Mouse (Mus musculus): ENCODE data around the gene Mt3. TPM values are rescaled to one million over a fixed set of nuclear protein-coding genes. Genes with fewer than 3 reads are reported as not detected.

Mt3 gene
- polyA plus RNA-seq (2016; fragmentation: Nextera tagmentation; extraction: Ambion mirVana): 0.42 and 0.45 TPM in 2 replicates

- peak; percentile 50; the same call in 1 of the 2 replicates for ATAC-seq
- H3K36me3 ChIP-seq: no peaks in the 10 kb centered on the region
- H3K27ac ChIP-seq: peak within 1 kb of the TSS; percentile 84
- H3K9ac ChIP-seq: peak within 1 kb of the TSS; percentile 37
- H3K4me1 ChIP-seq: peaks cover 48% of the 10 kb centered on the region
- peak within 1 kb of the TSS; percentile 22 for H3K4me3 ChIP-seq
- no peaks in the 10 kb centered on the region for H3K9me3 ChIP-seq (replicated peaks)
- WGBS (ENCODE audit: insufficient replicate concordance): 2% methylated on average over 29 of the region's 29 CpGs
- H3K27me3 ChIP-seq (replicated peaks): peaks cover 49% of the 10 kb centered on the region
- peak within 1 kb of the TSS; percentile 62 for H3K4me2 ChIP-seq
Measured at GRCm38 (mm10) chr8:94152513-94153300, at the start of gene Mt3. Gene Mt3, plus strand, starts transcription at chr8:94152607.

- Histone ChIP-seq H3K4me2 (no peak overlapping the region), H3K36me3 (no peaks in the 10 kb centered on the region), H3K27ac (no peak overlapping the region), H3K4me3 (no peak overlapping the region), H3K9ac (no peak overlapping the region), H3K27me3 (replicated peaks) (peaks cover 42% of the 10 kb centered on the region), H3K9me3 (replicated peaks) (no peaks in the 10 kb centered on the region), H3K4me1 (peaks cover 28% of the 10 kb centered on the region)
- ATAC-seq: no peak; the same call in 1 of the 2 replicates
- 48% methylated on average over 5 of the region's 5 CpGs for WGBS (ENCODE audit: insufficient replicate concordance)
Measured at GRCm38 (mm10) chr8:94104146-94104545, 48.3 kb upstream of the Mt3 start.

- H3K4me2 ChIP-seq: no peak overlapping the region
- no peak for ATAC-seq
- H3K27me3 ChIP-seq (replicated peaks): peaks cover 10% of the 10 kb centered on the region
- H3K4me1 ChIP-seq: peaks cover 62% of the 10 kb centered on the region
- H3K27ac ChIP-seq: peak overlapping the region; percentile 50
- H3K9me3 ChIP-seq (replicated peaks): no peaks in the 10 kb centered on the region
- no peaks in the 10 kb centered on the region for H3K36me3 ChIP-seq
- 55% methylated on average over 3 of the region's 3 CpGs for WGBS (ENCODE audit: insufficient replicate concordance)
- no peak overlapping the region for H3K4me3 ChIP-seq
- no peak overlapping the region for H3K9ac ChIP-seq
Measured at GRCm38 (mm10) chr8:94107871-94108270, 44.5 kb upstream of the Mt3 start.

- ATAC-seq: peak; percentile 97
- peak overlapping the region; percentile 29; the same call in 1 of the 2 replicates for H3K9ac ChIP-seq
- H3K4me3 ChIP-seq: no peak overlapping the region
- H3K36me3 ChIP-seq: no peaks in the 10 kb centered on the region
- peak overlapping the region; percentile 91 for H3K27ac ChIP-seq
- WGBS (ENCODE audit: insufficient replicate concordance): 25% methylated on average over 6 of the region's 6 CpGs
- no peaks in the 10 kb centered on the region; the same call in 1 of the 2 replicates for H3K27me3 ChIP-seq (replicated peaks)
- H3K4me1 ChIP-seq: peaks cover 72% of the 10 kb centered on the region
- no peaks in the 10 kb centered on the region for H3K9me3 ChIP-seq (replicated peaks)
- peak overlapping the region; percentile 36 for H3K4me2 ChIP-seq
Measured at GRCm38 (mm10) chr8:94109396-94109795, 43.0 kb upstream of the Mt3 start.

GRCm38 (mm10) chr8:94109835-94110234, 42.6 kb upstream of the Mt3 start:
- Histone ChIP-seq H3K27ac (peak overlapping the region; percentile 91), H3K9ac (peak overlapping the region; percentile 29; the same call in 1 of the 2 replicates)
- peak; percentile 31; the same call in 1 of the 2 replicates for ATAC-seq

GRCm38 (mm10) chr8:94110526-94111177, 41.8 kb upstream of the Mt3 start:
- H3K27ac ChIP-seq: peak overlapping the region; percentile 91
- no peak overlapping the region for H3K4me3 ChIP-seq
- no peak overlapping the region for H3K9ac ChIP-seq
- peak overlapping the region; percentile 19; the same call in 1 of the 2 replicates for H3K4me2 ChIP-seq
- H3K36me3 ChIP-seq: no peaks in the 10 kb centered on the region
- H3K4me1 ChIP-seq: peaks cover 72% of the 10 kb centered on the region
- WGBS (ENCODE audit: insufficient replicate concordance): 54% methylated on average over 6 of the region's 6 CpGs
- H3K9me3 ChIP-seq (replicated peaks): no peaks in the 10 kb centered on the region
- peak; percentile 29; the same call in 1 of the 2 replicates for ATAC-seq
- H3K27me3 ChIP-seq (replicated peaks): no peaks in the 10 kb centered on the region

More at GRCm38 (mm10) chr8:94109835-94110234, 42.6 kb upstream of the Mt3 start:
- Histone ChIP-seq H3K4me1 (peaks cover 72% of the 10 kb centered on the region), H3K36me3 (no peaks in the 10 kb centered on the region), H3K27me3 (replicated peaks) (no peaks in the 10 kb centered on the region), H3K4me2 (peak overlapping the region; percentile 36), H3K9me3 (replicated peaks) (no peaks in the 10 kb centered on the region), H3K4me3 (no peak overlapping the region)
- 69% methylated on average over 5 of the region's 5 CpGs for WGBS (ENCODE audit: insufficient replicate concordance)

GRCm38 (mm10) chr8:94113435-94113834, 39.0 kb upstream of the Mt3 start:
- Histone ChIP-seq H3K27ac (peak overlapping the region; percentile 67), H3K9ac (peak overlapping the region; percentile 45; the same call in 1 of the 2 replicates)

GRCm38 (mm10) chr8:94113972-94114371, 38.4 kb upstream of the Mt3 start:
- 72% methylated on average over 2 of the region's 2 CpGs for WGBS (ENCODE audit: insufficient replicate concordance)
- no peak for ATAC-seq
- Histone ChIP-seq H3K4me1 (peaks cover 51% of the 10 kb centered on the region), H3K9me3 (replicated peaks) (no peaks in the 10 kb centered on the region), H3K9ac (no peak overlapping the region), H3K4me2 (no peak overlapping the region), H3K27ac (peak overlapping the region; percentile 67; the same call in 1 of the 2 replicates), H3K27me3 (replicated peaks) (0 out of 2 replicates have a peak, but pooled peaks cover 5% of the 10 kb centered on the region), H3K36me3 (no peaks in the 10 kb centered on the region), H3K4me3 (no peak overlapping the region)

More at GRCm38 (mm10) chr8:94113435-94113834, 39.0 kb upstream of the Mt3 start:
- Histone ChIP-seq H3K4me2 (peak overlapping the region; percentile 47), H3K9me3 (replicated peaks) (no peaks in the 10 kb centered on the region), H3K27me3 (replicated peaks) (0 out of 2 replicates have a peak, but pooled peaks cover 5% of the 10 kb centered on the region), H3K36me3 (no peaks in the 10 kb centered on the region), H3K4me3 (no peak overlapping the region), H3K4me1 (peaks cover 51% of the 10 kb centered on the region)
- no peak for ATAC-seq
- WGBS (ENCODE audit: insufficient replicate concordance): 29% methylated on average over 1 of the region's 1 CpGs

- ATAC-seq: peak; percentile 95
- Histone ChIP-seq H3K27me3 (replicated peaks) (peaks cover 9% of the 10 kb centered on the region), H3K4me3 (no peak overlapping the region), H3K4me2 (peak overlapping the region; percentile 6), H3K27ac (peak overlapping the region; percentile 53; the same call in 1 of the 2 replicates), H3K9me3 (replicated peaks) (no peaks in the 10 kb centered on the region), H3K9ac (no peak overlapping the region), H3K36me3 (no peaks in the 10 kb centered on the region), H3K4me1 (peaks cover 20% of the 10 kb centered on the region)
- 17% methylated on average over 6 of the region's 6 CpGs for WGBS (ENCODE audit: insufficient replicate concordance)
Measured at GRCm38 (mm10) chr8:94118776-94119430, 33.5 kb upstream of the Mt3 start.

GRCm38 (mm10) chr8:94121625-94122024, 30.8 kb upstream of the Mt3 start:
- peaks cover 20% of the 10 kb centered on the region for H3K4me1 ChIP-seq
- H3K9ac ChIP-seq: no peak overlapping the region
- H3K9me3 ChIP-seq (replicated peaks): no peaks in the 10 kb centered on the region
- H3K27me3 ChIP-seq (replicated peaks): peaks cover 19% of the 10 kb centered on the region
- H3K4me2 ChIP-seq: no peak overlapping the region
- 69% methylated on average over 9 of the region's 9 CpGs for WGBS (ENCODE audit: insufficient replicate concordance)
- H3K27ac ChIP-seq: no peak overlapping the region
- H3K4me3 ChIP-seq: no peak overlapping the region
- no peaks in the 10 kb centered on the region for H3K36me3 ChIP-seq
- no peak for ATAC-seq

- ATAC-seq: no peak
- H3K9ac ChIP-seq: no peak overlapping the region
- no peak overlapping the region for H3K4me2 ChIP-seq
- no peaks in the 10 kb centered on the region for H3K9me3 ChIP-seq (replicated peaks)
- H3K4me1 ChIP-seq: peaks cover 20% of the 10 kb centered on the region
- H3K4me3 ChIP-seq: no peak overlapping the region
- H3K27me3 ChIP-seq (replicated peaks): peaks cover 28% of the 10 kb centered on the region
- 41% methylated on average over 8 of the region's 8 CpGs for WGBS (ENCODE audit: insufficient replicate concordance)
- no peak overlapping the region for H3K27ac ChIP-seq
- no peaks in the 10 kb centered on the region for H3K36me3 ChIP-seq
Measured at GRCm38 (mm10) chr8:94122711-94123468, 29.5 kb upstream of the Mt3 start.

All from liver, embryonic 12.5 days (tissue).